ENCODE assay signal across 13 mouse cellular contexts in genomic region chr3:152359151-152359550, GRCm38 (mm10).
"Had no signal": no experiment of that assay in that cellular context is flagged by ENCODE, and none has a peak within 500 bp of the region (broad histone marks: within the 10 kb centered on the region; RNA-seq: fewer than 3 reads in every experiment).

No protein-coding gene starts in this region.

- H3K4me3 ChIP-seq: limb, embryonic 10.5 days; midbrain, embryonic 12.5 days; neural tube, embryonic 13.5 days; stomach, embryonic 15.5 days had no signal

- ATAC-seq: midbrain, embryonic 16.5 days had no signal

- DNase-seq: kidney, postnatal 36 days; lung, embryonic 14.5 days; lung, postnatal 10 days; lung, postnatal 4 days; retina, postnatal 1 day; right cerebral cortex, postnatal 4 days; thymus, adult 2 months; thymus, postnatal 25 days had no signal

- H3K9me3 ChIP-seq: limb, embryonic 10.5 days; midbrain, embryonic 12.5 days; neural tube, embryonic 13.5 days; stomach, embryonic 15.5 days had no signal

- H3K4me1 ChIP-seq: limb, embryonic 10.5 days; midbrain, embryonic 12.5 days; stomach, embryonic 15.5 days had no signal

- H3K27me3 ChIP-seq: midbrain, embryonic 12.5 days; neural tube, embryonic 13.5 days; stomach, embryonic 15.5 days had no signal
